Mouse (Mus musculus) cerebellum, postnatal 10 days (tissue): ENCODE results near the gene Gm13040.
"Not testable (repeated sequence)": the region's sequence is repeated elsewhere in the genome, so short reads cannot be mapped to it uniquely, and the experiment has no call there.

ENCODE experiments used
- DNase-seq, 2 experiments: peaks; one replicate each; pipeline ENCODE4 v3.0.0; 2021; ENCODE audit warnings: mixed read lengths in 2 of 2

Gene Gm13040

GRCm38 (mm10) chr4:143535654-143536053 lies at the start of gene Gm13040:
Gm13040 (plus strand) TSS chr4:143535954.
- not testable (repeated sequence) for DNase-seq

GRCm38 (mm10) chr4:143511043-143511442 lies 24.7 kb upstream of the Gm13040 start, which contains the start of gene Gm13043:
Gm13043 (plus strand) TSS chr4:143511343.
- DNase-seq = no peak

GRCm38 (mm10) chr4:143551400-143551799 lies 15.6 kb downstream of the Gm13040 start, which contains the start of the genes BC080695 and Gm13057:
BC080695 (plus strand) TSS chr4:143551700.
Gm13057 (plus strand) TSS chr4:143551709.
- not testable (repeated sequence) for DNase-seq
